Mouse (Mus musculus) lung, adult 2 months (tissue): Measurements from ENCODE around the gene Hsd11b1. TPM values are rescaled to one million over a fixed set of nuclear protein-coding genes. Genes with fewer than 3 reads are reported as not detected.

Experiments used
- DNase-seq: peaks from one replicate; pipeline ENCODE4 v3.0.0; 2022
- H3K4me1 ChIP-seq: fragments of 200-500 bp; 2 replicates; pipeline ENCODE4 v1.6.1; 2011; ENCODE audit warnings: low read length; ENCODE audit not compliant: control insufficient read depth, insufficient read depth
- H3K4me3 ChIP-seq: fragments of 200-500 bp; replicated peaks from 2 replicates; pipeline ENCODE3; 2011; ENCODE audit warnings: low read depth, mild to moderate bottlenecking, control low read depth, low read length; ENCODE audit errors: extremely low read depth
- CTCF ChIP-seq: fragments of 200-500 bp; IDR thresholded peaks from 2 replicates; pipeline ENCODE4 v1.5.1; 2011; ENCODE audit warnings: mild to moderate bottlenecking, low read length, control low read depth; ENCODE audit not compliant: insufficient read depth
- POLR2A ChIP-seq: fragments of 200-500 bp; IDR thresholded peaks from 2 replicates; pipeline ENCODE4 v1.6.1; 2011; ENCODE audit warnings: low read depth, mild to moderate bottlenecking, control low read depth, low read length, borderline replicate concordance; ENCODE audit errors: extremely low read depth
- WGBS: fragments of 180-500 bp; shearing (Covaris S2); methylation state at CpG from one replicate; pipeline ENCODE4 v1.1.7; 2018; 5-methylcytosine and 5-hydroxymethylcytosine counted together
- polyA plus RNA-seq: library from polyadenylated mRNA; depleted of rRNA; stranded (reverse); fragments of >200 nt; gene quantifications from 2 replicates; pipeline ENCODE4 v1.2.3, GENCODE M21; 2012

Hsd11b1 gene
- polyA plus RNA-seq, 1 experiment = 245 TPM

DNA sequence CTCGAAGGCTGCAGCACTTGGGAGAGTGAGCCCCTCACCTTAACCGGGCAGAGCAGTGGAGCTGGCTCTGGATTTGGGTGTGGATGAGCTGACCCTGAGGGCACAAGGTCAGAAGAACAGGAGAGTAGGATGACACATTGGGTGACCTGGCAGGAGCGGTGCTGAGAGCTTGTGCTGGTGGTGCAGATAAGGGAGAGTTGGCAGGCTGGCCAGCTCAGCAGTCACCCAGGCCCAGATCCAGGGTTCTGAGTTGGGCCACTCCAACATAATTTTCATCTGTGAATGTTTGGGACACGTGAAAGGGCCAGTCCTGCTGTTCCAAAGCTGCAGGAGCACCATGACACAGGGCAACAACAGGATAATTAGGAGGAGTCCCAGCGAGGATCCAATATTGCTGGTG lies 52.5 kb downstream of the Hsd11b1 start:
- no peak for DNase-seq
- Histone ChIP-seq H3K4me1 (no peaks in the 10 kb centered on the region), H3K4me3 (no peak overlapping the region)
- no peak for TF ChIP-seq CTCF
- 61% methylated on average over 5 of the region's 5 CpGs for WGBS

- Histone ChIP-seq H3K4me1 (no peaks in the 10 kb centered on the region), H3K4me3 (no peak overlapping the region)
- TF ChIP-seq CTCF (peak; percentile 94), POLR2A (no peak)
- peak; percentile 28 for DNase-seq
- 26% methylated on average over 2 of the region's 2 CpGs for WGBS
These were observed 55.7 kb downstream of the Hsd11b1 start for GRCm38 (mm10) chr1:193208178-193208577.

DNA sequence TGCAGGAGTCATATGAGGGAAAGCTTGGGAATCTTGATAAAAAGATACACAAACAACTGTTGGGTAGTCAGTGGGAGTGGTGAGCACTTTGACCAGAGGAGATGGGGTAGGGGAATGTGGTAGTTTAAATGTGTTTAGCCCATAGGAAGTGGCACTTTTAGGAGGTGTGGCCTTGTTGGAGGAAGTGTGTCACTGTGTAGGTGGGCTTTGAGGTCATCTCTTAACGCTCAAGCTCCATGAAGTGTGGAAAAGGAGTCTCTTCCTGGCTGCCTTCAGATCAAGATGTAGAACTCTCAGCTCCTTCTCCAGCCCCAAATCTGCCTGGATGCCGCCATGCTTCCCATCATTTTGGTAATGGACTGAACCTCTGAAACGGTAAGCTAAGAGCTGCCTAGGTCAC lies 56.4 kb downstream of the Hsd11b1 start, which contains the start of gene Lamb3:
Gene Lamb3 (plus strand): TSS at position 197 of the 400 bp plus-strand sequence.
- Histone ChIP-seq H3K4me1 (no peaks in the 10 kb centered on the region), H3K4me3 (peak within 1 kb of the TSS; percentile 17)
- DNase-seq = no peak
- 81% methylated on average over 3 of the region's 3 CpGs for WGBS
- no peak for TF ChIP-seq POLR2A

- TF ChIP-seq CTCF (no peak), POLR2A (no peak)
- WGBS = 87% methylated on average over 2 of the region's 2 CpGs
- Histone ChIP-seq H3K4me1 (no peaks in the 10 kb centered on the region), H3K4me3 (no peak overlapping the region)
- DNase-seq = no peak
These were observed 58.4 kb downstream of the Hsd11b1 start for GRCm38 (mm10) chr1:193205431-193205830.

DNA sequence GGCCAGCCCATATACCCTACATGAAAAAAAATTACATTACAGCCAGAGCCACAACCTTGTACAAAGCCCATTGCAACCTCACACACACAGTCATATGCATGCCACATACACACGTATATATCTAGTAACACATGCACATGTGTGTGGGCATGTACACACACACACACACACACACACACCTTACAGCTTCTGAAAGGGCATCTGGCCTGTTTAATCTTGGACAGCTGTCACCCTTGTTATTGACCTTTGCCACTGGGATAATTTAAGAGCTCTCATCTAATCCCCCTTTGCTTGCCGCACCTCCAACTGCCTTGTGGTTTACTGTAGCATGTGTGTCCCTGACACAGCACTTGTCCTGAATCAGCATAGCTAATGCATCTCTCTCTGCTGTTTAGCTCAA lies 60.1 kb downstream of the Hsd11b1 start:
- no peak overlapping the region for H3K4me3 ChIP-seq
- no peak for TF ChIP-seq POLR2A
- TF ChIP-seq CTCF = no peak
- H3K4me1 ChIP-seq = no peaks in the 10 kb centered on the region
- DNase-seq = no peak
- 79% methylated on average over 2 of the region's 2 CpGs for WGBS

GRCm38 (mm10) chr1:193201383-193201778 lies 62.5 kb downstream of the Hsd11b1 start, which contains the start of gene Traf3ip3:
Gene Traf3ip3 (minus strand): TSS chr1:193201703.
- DNase-seq = no peak
- TF ChIP-seq POLR2A = no peak
- no peak for TF ChIP-seq CTCF
- H3K4me3 ChIP-seq = peak within 1 kb of the TSS; percentile 44
- 43% methylated on average over 5 of the region's 5 CpGs for WGBS
- no peaks in the 10 kb centered on the region for H3K4me1 ChIP-seq

GRCm38 (mm10) chr1:193200640-193201382 lies 63.1 kb downstream of the Hsd11b1 start:
- TF ChIP-seq POLR2A (no peak), CTCF (no peak)
- peak overlapping the region; percentile 44 for H3K4me3 ChIP-seq

DNA sequence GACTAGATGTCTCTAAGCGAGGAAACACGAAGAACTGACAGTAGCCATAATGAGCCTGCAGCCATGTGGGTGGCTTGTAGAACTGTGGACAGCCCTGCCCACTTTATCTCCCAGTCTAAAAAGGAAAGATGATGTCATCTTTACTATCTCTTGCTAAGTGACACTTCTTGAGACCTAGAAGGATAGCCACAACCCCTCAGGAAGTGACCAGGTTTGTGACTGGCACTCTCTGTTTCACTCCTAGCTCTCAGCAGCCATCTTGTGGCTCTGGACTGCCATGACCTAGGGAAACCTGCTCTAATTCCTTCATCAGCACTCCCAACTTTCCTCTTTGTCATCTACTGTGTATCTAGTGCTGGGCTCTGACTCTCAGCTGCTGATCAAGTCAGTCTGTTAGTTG lies 65.6 kb downstream of the Hsd11b1 start:
- TF ChIP-seq CTCF = no peak
- TF ChIP-seq POLR2A = no peak
- Histone ChIP-seq H3K4me3 (no peak overlapping the region), H3K4me1 (no peaks in the 10 kb centered on the region)
- DNase-seq = no peak
- 93% methylated on average over 2 of the region's 2 CpGs for WGBS

More at GRCm38 (mm10) chr1:193200640-193201382, 63.1 kb downstream of the Hsd11b1 start:
- DNase-seq = no peak
- H3K4me1 ChIP-seq = no peaks in the 10 kb centered on the region
- WGBS = 70% methylated on average over 8 of the region's 8 CpGs

DNA sequence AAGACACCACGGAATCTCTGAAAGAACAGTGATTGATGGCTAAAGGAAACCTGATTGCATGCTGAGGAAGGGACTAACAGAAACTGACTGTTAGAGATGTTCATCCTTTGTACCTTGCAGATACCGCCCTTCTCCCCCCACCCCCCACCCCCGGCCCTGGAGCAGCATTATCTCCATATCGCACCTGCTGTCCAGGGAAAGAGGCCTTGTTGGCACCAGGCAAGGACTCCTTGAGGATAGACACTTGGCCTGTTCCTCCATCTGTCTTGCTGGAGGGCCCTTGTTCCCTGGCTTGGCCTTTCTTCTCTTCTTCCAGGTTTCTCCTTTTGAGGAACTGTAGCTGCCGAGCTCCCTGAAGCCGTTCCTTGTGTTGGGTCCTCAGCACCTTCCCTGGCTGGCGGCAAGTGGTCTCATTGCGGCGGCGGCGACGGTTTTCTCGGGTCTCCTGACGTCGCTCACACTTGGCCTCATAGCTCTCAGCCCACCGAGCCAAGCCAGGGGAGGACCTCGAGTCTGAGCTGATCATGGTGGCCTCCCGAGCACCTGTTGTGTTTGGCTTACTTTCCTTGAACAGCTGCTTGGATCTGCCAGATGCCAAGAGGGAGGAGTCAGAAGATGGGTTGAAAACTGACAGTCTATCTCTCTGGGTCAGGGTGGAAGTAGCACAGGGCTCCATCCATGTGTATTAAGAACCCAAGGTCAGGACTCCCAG lies 66.2 kb downstream of the Hsd11b1 start:
- 84% methylated on average over 18 of the region's 18 CpGs for WGBS
- Histone ChIP-seq H3K4me3 (no peak overlapping the region), H3K4me1 (no peaks in the 10 kb centered on the region)
- TF ChIP-seq CTCF (no peak), POLR2A (no peak)
- DNase-seq = no peak
